Mouse (Mus musculus) intestine, postnatal 0 days (tissue): ENCODE results near the gene Sltm. TPM values are rescaled to one million over a fixed set of nuclear protein-coding genes. Genes with fewer than 3 reads are reported as not detected.

ENCODE experiments used
- ATAC-seq: fragments of 200-750 bp; cut with Nextera tagmentation; 2 replicates; pipeline ENCODE4 v1.8.0; 2017; ENCODE audit warnings: mild to moderate bottlenecking, moderate TSS enrichment, moderate library complexity
- H3K27ac ChIP-seq: fragments of 300-500 bp; sonication (generic); 2 replicates; pipeline ENCODE4 v1.5.1; 2014; ENCODE audit warnings: mild to moderate bottlenecking, low read depth, low read length, moderate library complexity
- H3K27me3 ChIP-seq: fragments of 300-500 bp; sonication (generic); replicated peaks from 2 replicates; pipeline ENCODE4 v1.6.1; 2014; ENCODE audit warnings: low read length, mixed read lengths; ENCODE audit not compliant: control insufficient read depth, insufficient read depth
- H3K36me3 ChIP-seq: fragments of 300-500 bp; sonication (generic); 2 replicates; pipeline ENCODE4 v1.6.1; 2014; ENCODE audit warnings: mild to moderate bottlenecking, moderate library complexity; ENCODE audit not compliant: control insufficient read depth, insufficient read depth
- H3K4me1 ChIP-seq: fragments of 300-500 bp; sonication (generic); replicated peaks from 2 replicates; pipeline ENCODE4 v1.6.1; 2014; ENCODE audit warnings: antibody characterized with exemption, low read length, mixed read lengths; ENCODE audit not compliant: control insufficient read depth, insufficient read depth
- H3K4me2 ChIP-seq: fragments of 300-500 bp; sonication (generic); replicated peaks from 2 replicates; pipeline ENCODE4 v1.6.1; 2014; ENCODE audit warnings: low read depth, mild to moderate bottlenecking, moderate library complexity
- H3K4me3 ChIP-seq: fragments of 300-500 bp; sonication (generic); 2 replicates; pipeline ENCODE4 v1.5.1; 2014; ENCODE audit warnings: low read depth, low read length
- H3K9ac ChIP-seq: fragments of 300-500 bp; sonication (generic); 2 replicates; pipeline ENCODE4 v1.6.1; 2014; ENCODE audit warnings: mild to moderate bottlenecking, low read depth, low read length
- H3K9me3 ChIP-seq: fragments of 300-500 bp; sonication (generic); 2 replicates; pipeline ENCODE4 v1.6.1; 2016; ENCODE audit warnings: mixed run types; ENCODE audit not compliant: control insufficient read depth
- CTCF ChIP-seq: sonication (generic); IDR thresholded peaks from 2 replicates; pipeline ENCODE4 v1.5.1; 2016; ENCODE audit warnings: low read depth, mild to moderate bottlenecking, control low read depth, antibody characterized with exemption, moderate library complexity
- WGBS: fragments of 180-500 bp; shearing (Covaris S2); extraction: QIAGEN DNeasy Blood & Tissue Kit; methylation state at CpG from one replicate; pipeline ENCODE4 v1.1.7; 2014; 5-methylcytosine and 5-hydroxymethylcytosine counted together
- polyA plus RNA-seq: library from polyadenylated mRNA; unstranded; fragments of >200 nt; fragmentation: Nextera tagmentation; extraction: Ambion mirVana; gene quantifications from 2 replicates; pipeline ENCODE4 v1.2.1, GENCODE M21; 2015

The Sltm gene
- polyA plus RNA-seq, 1 experiment from 2014 or later, result 27.6 TPM

GRCm38 (mm10) chr9:70587171-70587570 lies 44.6 kb downstream of the Sltm start:
- no peak overlapping the region for H3K4me3 ChIP-seq

GRCm38 (mm10) chr9:70590775-70591174 lies 48.2 kb downstream of the Sltm start:
- Histone ChIP-seq H3K4me2 (no peak overlapping the region), H3K36me3 (peaks cover 85% of the 10 kb centered on the region), H3K4me1 (no peaks in the 10 kb centered on the region), H3K27me3 (no peaks in the 10 kb centered on the region), H3K9me3 (no peaks in the 10 kb centered on the region), H3K4me3 (no peak overlapping the region), H3K27ac (no peak overlapping the region; the same call in 1 of the 2 replicates), H3K9ac (no peak overlapping the region)
- WGBS, result 87% methylated on average over 4 of the region's 4 CpGs
- TF ChIP-seq CTCF, result no peak
- ATAC-seq, result no peak

More at GRCm38 (mm10) chr9:70587171-70587570, 44.6 kb downstream of the Sltm start:
- Histone ChIP-seq H3K4me2 (no peak overlapping the region), H3K27me3 (no peaks in the 10 kb centered on the region), H3K36me3 (peaks cover 85% of the 10 kb centered on the region), H3K9me3 (no peaks in the 10 kb centered on the region), H3K27ac (no peak overlapping the region), H3K4me1 (no peaks in the 10 kb centered on the region), H3K9ac (no peak overlapping the region)
- no peak for TF ChIP-seq CTCF
- WGBS, result 94% methylated on average over 5 of the region's 5 CpGs
- ATAC-seq, result no peak

GRCm38 (mm10) chr9:70591486-70591885 lies 48.9 kb downstream of the Sltm start:
- Histone ChIP-seq H3K4me3 (no peak overlapping the region), H3K4me2 (no peak overlapping the region), H3K36me3 (peaks cover 78% of the 10 kb centered on the region), H3K27ac (no peak overlapping the region), H3K9me3 (no peaks in the 10 kb centered on the region), H3K27me3 (no peaks in the 10 kb centered on the region), H3K9ac (no peak overlapping the region), H3K4me1 (no peaks in the 10 kb centered on the region)
- no peak for TF ChIP-seq CTCF
- 61% methylated on average over 9 of the region's 9 CpGs for WGBS
- ATAC-seq, result no peak

GRCm38 (mm10) chr9:70598271-70598670 lies 55.7 kb downstream of the Sltm start:
- 81% methylated on average over 2 of the region's 2 CpGs for WGBS
- no peak for TF ChIP-seq CTCF
- Histone ChIP-seq H3K4me1 (no peaks in the 10 kb centered on the region), H3K9me3 (no peaks in the 10 kb centered on the region), H3K36me3 (peaks cover 16% of the 10 kb centered on the region), H3K27ac (no peak overlapping the region), H3K9ac (no peak overlapping the region), H3K27me3 (no peaks in the 10 kb centered on the region), H3K4me2 (no peak overlapping the region), H3K4me3 (no peak overlapping the region)
- no peak for ATAC-seq

GRCm38 (mm10) chr9:70602186-70602845 lies 59.8 kb downstream of the Sltm start:
- Histone ChIP-seq H3K4me3 (no peak overlapping the region), H3K4me1 (no peaks in the 10 kb centered on the region), H3K36me3 (peaks cover 19% of the 10 kb centered on the region), H3K27me3 (no peaks in the 10 kb centered on the region), H3K27ac (no peak overlapping the region), H3K9me3 (no peaks in the 10 kb centered on the region), H3K4me2 (no peak overlapping the region), H3K9ac (no peak overlapping the region)
- no peak for ATAC-seq
- WGBS, result 78% methylated on average over 1 of the region's 1 CpGs
- no peak for TF ChIP-seq CTCF

GRCm38 (mm10) chr9:70611026-70611673 lies 68.6 kb downstream of the Sltm start:
- Histone ChIP-seq H3K36me3 (peaks cover 32% of the 10 kb centered on the region), H3K27ac (no peak overlapping the region), H3K4me2 (no peak overlapping the region), H3K9ac (no peak overlapping the region), H3K9me3 (no peaks in the 10 kb centered on the region), H3K4me1 (no peaks in the 10 kb centered on the region), H3K4me3 (no peak overlapping the region), H3K27me3 (no peaks in the 10 kb centered on the region)
- 62% methylated on average over 3 of the region's 3 CpGs for WGBS
- no peak for TF ChIP-seq CTCF
- no peak for ATAC-seq
